Mouse (Mus musculus): ENCODE data around the gene March9.

The March9 gene

GRCm38 (mm10) chr10:127033301-127033741 is 26.7 kb downstream of the March9 start:
- no peak for TF ChIP-seq GATA4 (IDR thresholded peaks at IDR 0.05; ENCODE audit: insufficient replicate concordance, low read length)

DNA sequence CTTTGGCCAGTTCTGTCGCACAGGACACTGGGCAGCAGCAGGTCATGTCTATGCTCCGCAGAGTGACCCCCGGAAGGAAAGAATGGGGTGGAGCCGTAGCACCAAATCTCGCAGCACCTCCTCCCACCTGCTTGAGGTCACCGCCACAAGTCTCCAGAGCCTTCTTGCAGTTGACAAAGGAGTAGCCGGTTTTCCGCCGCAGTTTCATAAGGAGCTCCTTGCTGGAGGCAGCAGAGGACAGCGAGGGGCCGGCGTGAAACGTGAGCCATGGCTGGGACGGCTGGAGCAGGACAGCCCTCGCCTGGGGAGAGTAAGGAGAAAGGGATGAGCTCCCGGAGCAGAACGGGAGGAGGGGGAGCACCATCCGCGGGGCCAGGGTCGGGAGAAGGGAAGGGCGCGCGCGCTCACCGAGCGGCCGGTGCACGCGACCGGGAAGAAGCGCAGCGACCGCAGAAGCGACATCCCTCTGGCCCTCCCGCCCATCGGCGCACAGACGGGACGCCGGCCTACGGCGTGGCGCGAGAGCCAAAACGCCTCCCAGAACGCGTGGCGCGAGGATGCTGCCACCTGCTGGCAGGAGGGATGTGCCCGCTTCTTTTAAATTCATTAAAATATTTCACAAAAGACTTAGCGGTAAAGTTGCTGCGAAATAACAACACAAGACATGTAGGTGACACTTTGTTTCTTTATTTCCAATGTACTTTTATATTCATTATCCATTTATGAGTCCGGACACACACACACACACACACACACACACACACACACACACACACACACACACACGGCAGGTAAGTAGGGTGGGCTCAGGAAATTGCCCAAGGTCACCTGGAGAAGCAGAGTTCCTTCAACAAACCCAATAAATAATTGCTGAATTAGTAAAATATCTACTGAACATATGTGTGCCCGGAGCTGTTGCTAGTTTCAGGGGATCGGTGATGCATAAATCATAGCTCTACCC is 29.4 kb downstream of the March9 start, which contains the start of gene Tsfm:
Tsfm (minus strand) TSS at position 505 of the 961 bp plus-strand sequence.
- peak; percentile 35; the same call in 1 of the 2 replicates for TF ChIP-seq GATA4 (IDR thresholded peaks at IDR 0.05; ENCODE audit: insufficient replicate concordance, low read length)

DNA sequence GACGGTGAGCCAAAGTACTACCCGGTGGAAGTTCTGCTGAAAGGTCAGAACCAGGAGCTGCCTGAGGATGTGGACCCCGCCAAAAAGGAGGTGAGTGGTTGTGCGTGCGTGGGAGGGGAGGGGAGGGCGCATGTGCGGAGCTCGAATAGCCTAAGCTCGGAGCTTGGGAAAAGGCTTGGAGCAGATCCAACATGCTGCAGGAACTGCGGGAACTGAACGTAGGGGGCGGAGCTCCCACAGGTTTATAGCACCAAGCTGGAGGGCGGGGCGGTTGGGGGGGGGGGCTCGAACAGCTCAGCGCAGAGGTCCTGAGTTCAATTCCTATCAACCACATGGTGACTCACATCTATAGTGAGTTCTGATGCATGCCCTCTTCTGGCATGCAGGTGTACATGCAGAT is 41.6 kb downstream of the March9 start:
- no peak for TF ChIP-seq GATA4 (IDR thresholded peaks at IDR 0.05; ENCODE audit: insufficient replicate concordance, low read length)

DNA sequence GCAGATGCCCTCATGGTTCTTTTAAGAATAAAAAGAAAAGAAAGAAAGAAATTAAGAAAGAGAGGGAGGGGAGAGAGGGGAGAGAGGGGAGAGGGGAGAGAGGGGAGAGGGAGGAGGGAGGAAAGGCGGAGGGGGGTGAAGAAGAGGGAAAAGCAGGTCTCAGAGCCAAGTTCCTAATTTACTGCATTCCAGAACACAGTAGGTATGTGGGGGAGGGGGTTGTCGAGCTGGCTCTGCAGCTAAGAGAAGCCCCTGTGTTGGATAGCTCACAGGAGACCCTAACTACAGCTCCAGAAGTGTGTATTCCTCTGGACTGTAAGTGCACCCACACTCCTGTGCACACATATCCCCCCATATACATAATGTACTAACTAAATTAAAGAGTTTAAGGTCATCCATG is 42.9 kb downstream of the March9 start:
- TF ChIP-seq GATA4 (IDR thresholded peaks at IDR 0.05; ENCODE audit: insufficient replicate concordance, low read length) = no peak

GRCm38 (mm10) chr10:127016488-127016887 is 43.5 kb downstream of the March9 start:
- TF ChIP-seq GATA4 (IDR thresholded peaks at IDR 0.05; ENCODE audit: insufficient replicate concordance, low read length) = no peak

All from liver, adult (tissue).